Mouse (Mus musculus) ES-Bruce4 (cell line): ENCODE measurements at regions not wholly inside any gene's neighbourhood (a gene's known extent, or its start where the extent isn't known, plus 50 kb on each side); places are given as distances from the start of the nearest gene placed in this dataset.

ENCODE experiments used
- CTCF ChIP-seq: IDR thresholded peaks from one replicate; pipeline ENCODE4 v1.8.1; 2011; ENCODE audit warnings: low read depth, low read length
- EP300 ChIP-seq: IDR thresholded peaks from 2 replicates; pipeline ENCODE4 v1.6.1; 2011; ENCODE audit warnings: low read depth, low read length; ENCODE audit not compliant: insufficient read depth
- POLR2A ChIP-seq: IDR thresholded peaks from one replicate; pipeline ENCODE4 v1.8.1; 2011; ENCODE audit warnings: low read length; ENCODE audit not compliant: insufficient read depth

- TF ChIP-seq POLR2A = no peak
- TF ChIP-seq CTCF = no peak
- no peak for TF ChIP-seq EP300
Observed at GRCm38 (mm10) chr4:23844288-23844971, 651.8 kb upstream of the Mms22l start.
